Mouse (Mus musculus): ENCODE results near the gene Gm11639. TPM values are rescaled to one million over a fixed set of nuclear protein-coding genes. Genes with fewer than 3 reads are reported as not detected.

Gm11639 gene
- polyA plus RNA-seq, 1 experiment from 2014 or later: not detected

- WGBS: 6% methylated on average over 12 of the region's 12 CpGs
- Histone ChIP-seq H3K36me3 (no peaks in the 10 kb centered on the region), H3K27me3 (peaks cover 44% of the 10 kb centered on the region), H3K4me3 (replicated peaks) (no peak overlapping the region), H3K9me3 (no peaks in the 10 kb centered on the region), H3K9ac (replicated peaks) (no peak overlapping the region), H3K4me1 (replicated peaks) (peaks cover 34% of the 10 kb centered on the region), H3K4me2 (no peak overlapping the region), H3K27ac (no peak overlapping the region)
- ATAC-seq (ENCODE audit: insufficient number of reproducible peaks, insufficient read depth, low FRiP score, low TSS enrichment, low read depth): peak; percentile 57; the same call in 1 of the 2 replicates
Measured at GRCm38 (mm10) chr11:105153068-105153833, 467.7 kb downstream of the Gm11639 start.

GRCm38 (mm10) chr11:105155915-105156314, 470.4 kb downstream of the Gm11639 start:
- no peak overlapping the region for H3K4me3 ChIP-seq (replicated peaks)
- whole genome bisulfite sequencing: 42% methylated on average over 4 of the region's 4 CpGs
- peaks cover 33% of the 10 kb centered on the region for H3K4me1 ChIP-seq (replicated peaks)
- no peak overlapping the region for H3K9ac ChIP-seq (replicated peaks)
- H3K27ac ChIP-seq: no peak overlapping the region
- H3K36me3 ChIP-seq: no peaks in the 10 kb centered on the region
- H3K27me3 ChIP-seq: peaks cover 35% of the 10 kb centered on the region
- no peak overlapping the region for H3K4me2 ChIP-seq
- ATAC-seq (ENCODE audit: insufficient number of reproducible peaks, insufficient read depth, low FRiP score, low TSS enrichment, low read depth): no peak
- no peaks in the 10 kb centered on the region for H3K9me3 ChIP-seq

GRCm38 (mm10) chr11:105156748-105157267, 471.3 kb downstream of the Gm11639 start:
- peaks cover 24% of the 10 kb centered on the region for H3K4me1 ChIP-seq (replicated peaks)
- ATAC-seq (ENCODE audit: insufficient number of reproducible peaks, insufficient read depth, low FRiP score, low TSS enrichment, low read depth): no peak
- no peak overlapping the region for H3K4me2 ChIP-seq
- H3K9ac ChIP-seq (replicated peaks): no peak overlapping the region
- peaks cover 28% of the 10 kb centered on the region for H3K27me3 ChIP-seq
- no peaks in the 10 kb centered on the region for H3K36me3 ChIP-seq
- H3K4me3 ChIP-seq (replicated peaks): no peak overlapping the region
- WGBS: 81% methylated on average over 19 of the region's 19 CpGs
- no peaks in the 10 kb centered on the region for H3K9me3 ChIP-seq
- no peak overlapping the region for H3K27ac ChIP-seq

- Histone ChIP-seq H3K9me3 (peaks cover 7% of the 10 kb centered on the region; the same call in 1 of the 2 replicates), H3K4me3 (replicated peaks) (no peak overlapping the region), H3K36me3 (no peaks in the 10 kb centered on the region), H3K4me1 (replicated peaks) (peaks cover 12% of the 10 kb centered on the region), H3K9ac (replicated peaks) (no peak overlapping the region), H3K4me2 (no peak overlapping the region), H3K27me3 (peaks cover 26% of the 10 kb centered on the region), H3K27ac (no peak overlapping the region)
- ATAC-seq (ENCODE audit: insufficient number of reproducible peaks, insufficient read depth, low FRiP score, low TSS enrichment, low read depth): no peak
Measured at GRCm38 (mm10) chr11:105158047-105158446, 472.5 kb downstream of the Gm11639 start.

GRCm38 (mm10) chr11:105159673-105160360, 474.3 kb downstream of the Gm11639 start:
- no peaks in the 10 kb centered on the region for H3K36me3 ChIP-seq
- H3K27ac ChIP-seq: no peak overlapping the region
- H3K4me2 ChIP-seq: no peak overlapping the region
- H3K9me3 ChIP-seq: peaks cover 19% of the 10 kb centered on the region
- no peak overlapping the region for H3K9ac ChIP-seq (replicated peaks)
- WGBS: 60% methylated on average over 6 of the region's 6 CpGs
- H3K27me3 ChIP-seq: peaks cover 19% of the 10 kb centered on the region
- no peak overlapping the region for H3K4me3 ChIP-seq (replicated peaks)
- no peak for ATAC-seq (ENCODE audit: insufficient number of reproducible peaks, insufficient read depth, low FRiP score, low TSS enrichment, low read depth)
- H3K4me1 ChIP-seq (replicated peaks): no peaks in the 10 kb centered on the region

- Histone ChIP-seq H3K36me3 (no peaks in the 10 kb centered on the region), H3K9ac (replicated peaks) (no peak overlapping the region), H3K27me3 (peaks cover 21% of the 10 kb centered on the region), H3K27ac (no peak overlapping the region), H3K9me3 (peaks cover 35% of the 10 kb centered on the region), H3K4me3 (replicated peaks) (no peak overlapping the region), H3K4me1 (replicated peaks) (no peaks in the 10 kb centered on the region), H3K4me2 (no peak overlapping the region)
- no peak for ATAC-seq (ENCODE audit: insufficient number of reproducible peaks, insufficient read depth, low FRiP score, low TSS enrichment, low read depth)
- 89% methylated on average over 2 of the region's 2 CpGs for WGBS
Measured at GRCm38 (mm10) chr11:105161411-105161810, 475.9 kb downstream of the Gm11639 start.

- no peak overlapping the region for H3K4me3 ChIP-seq (replicated peaks)
- ATAC-seq (ENCODE audit: insufficient number of reproducible peaks, insufficient read depth, low FRiP score, low TSS enrichment, low read depth): no peak
- no peak overlapping the region for H3K4me2 ChIP-seq
- no peaks in the 10 kb centered on the region for H3K36me3 ChIP-seq
- no peaks in the 10 kb centered on the region for H3K4me1 ChIP-seq (replicated peaks)
- no peak overlapping the region for H3K27ac ChIP-seq
- no peak overlapping the region for H3K9ac ChIP-seq (replicated peaks)
- H3K27me3 ChIP-seq: peaks cover 20% of the 10 kb centered on the region
- peaks cover 35% of the 10 kb centered on the region for H3K9me3 ChIP-seq
- 78% methylated on average over 69 of the region's 69 CpGs for WGBS
Measured at GRCm38 (mm10) chr11:105164516-105165510, 479.3 kb downstream of the Gm11639 start.

GRCm38 (mm10) chr11:105166780-105167179, 481.3 kb downstream of the Gm11639 start:
- no peaks in the 10 kb centered on the region for H3K36me3 ChIP-seq
- 90% methylated on average over 10 of the region's 10 CpGs for WGBS
- H3K9me3 ChIP-seq: peaks cover 35% of the 10 kb centered on the region
- H3K4me3 ChIP-seq (replicated peaks): no peak overlapping the region
- no peak overlapping the region for H3K27ac ChIP-seq
- no peak for ATAC-seq (ENCODE audit: insufficient number of reproducible peaks, insufficient read depth, low FRiP score, low TSS enrichment, low read depth)
- H3K9ac ChIP-seq (replicated peaks): no peak overlapping the region
- peaks cover 20% of the 10 kb centered on the region for H3K27me3 ChIP-seq
- no peaks in the 10 kb centered on the region for H3K4me1 ChIP-seq (replicated peaks)
- no peak overlapping the region for H3K4me2 ChIP-seq

Other genes starting within 250 kb of the Gm11639 start
- gene Kansl1, start 216.8 kb upstream of the Gm11639 start, polyA plus RNA-seq (2016; fragmentation: Nextera tagmentation; extraction: Ambion mirVana): 30.9 and 33.6 TPM in 2 replicates
- gene Cdc27, start 135.1 kb upstream of the Gm11639 start, polyA plus RNA-seq (2016; fragmentation: Nextera tagmentation; extraction: Ambion mirVana): 51.6 and 59.6 TPM in 2 replicates
- 40.3 and 44.3 TPM in 2 replicates for gene Myl4, start 135.0 kb upstream of the Gm11639 start, polyA plus RNA-seq (2016; fragmentation: Nextera tagmentation; extraction: Ambion mirVana)
- 2.9 and 3.7 TPM in 2 replicates for gene Itgb3, start 77.7 kb upstream of the Gm11639 start, polyA plus RNA-seq (2016; fragmentation: Nextera tagmentation; extraction: Ambion mirVana)